Mouse (Mus musculus) skeletal muscle tissue, adult 2 months (tissue): ENCODE data around the gene Hist2h4.
A peak's percentile ranks its signal among the peaks of the same experiment; 100 is the strongest.
"Not testable (repeated sequence)": the region's sequence is repeated elsewhere in the genome, so short reads cannot be mapped to it uniquely, and the experiment has no call there.

Experiments
- DNase-seq: peaks from one replicate; pipeline ENCODE4 v3.0.0-alpha.2; 2012; ENCODE audit warnings: low read depth, low spot score

Gene Hist2h4

GRCm38 (mm10) chr3:96262979-96263550 lies at the start of gene Hist2h4:
TSS of gene Hist2h4 (minus strand) at chr3:96263311.
- peak; percentile 92 for DNase-seq

- DNase-seq: no peak
Observed at GRCm38 (mm10) chr3:96312341-96313098, 49.4 kb upstream of the Hist2h4 start.

GRCm38 (mm10) chr3:96309441-96309840 lies 46.3 kb upstream of the Hist2h4 start:
- no peak for DNase-seq

- DNase-seq: no peak
Observed at GRCm38 (mm10) chr3:96306506-96306905, 43.4 kb upstream of the Hist2h4 start.

- no peak for DNase-seq
Observed at GRCm38 (mm10) chr3:96302076-96302475, 39.0 kb upstream of the Hist2h4 start.

- DNase-seq: peak; percentile 22
Observed at GRCm38 (mm10) chr3:96300706-96301529, 37.8 kb upstream of the Hist2h4 start.

GRCm38 (mm10) chr3:96299562-96299961 lies 36.5 kb upstream of the Hist2h4 start:
- DNase-seq: no peak

- no peak for DNase-seq
Observed at GRCm38 (mm10) chr3:96298360-96298759, 35.2 kb upstream of the Hist2h4 start.

- DNase-seq: no peak
Observed at GRCm38 (mm10) chr3:96293787-96294186, 30.7 kb upstream of the Hist2h4 start, which contains the start of gene Fcgr1. TSS of gene Fcgr1 (minus strand) at chr3:96293969.

- DNase-seq: no peak
Observed at GRCm38 (mm10) chr3:96293368-96293767, 30.3 kb upstream of the Hist2h4 start.

GRCm38 (mm10) chr3:96292641-96293040 lies 29.5 kb upstream of the Hist2h4 start:
- no peak for DNase-seq

GRCm38 (mm10) chr3:96290727-96291126 lies 27.6 kb upstream of the Hist2h4 start:
- DNase-seq: not testable (repeated sequence)

- DNase-seq: no peak
Observed at GRCm38 (mm10) chr3:96289201-96289600, 26.1 kb upstream of the Hist2h4 start.

- not testable (repeated sequence) for DNase-seq
Observed at GRCm38 (mm10) chr3:96287334-96287733, 24.2 kb upstream of the Hist2h4 start.

- no peak for DNase-seq
Observed at GRCm38 (mm10) chr3:96284457-96284856, 21.3 kb upstream of the Hist2h4 start.

- DNase-seq: no peak
Observed at GRCm38 (mm10) chr3:96280660-96281059, 17.5 kb upstream of the Hist2h4 start.

GRCm38 (mm10) chr3:96277800-96278624 lies 14.9 kb upstream of the Hist2h4 start:
- DNase-seq: peak; percentile 89

GRCm38 (mm10) chr3:96277428-96277799 lies 14.3 kb upstream of the Hist2h4 start:
- DNase-seq: no peak

- DNase-seq: no peak
Observed at GRCm38 (mm10) chr3:96273591-96274465, 10.7 kb upstream of the Hist2h4 start.
